In genomic region chr6:115996171-115996851, GRCm38 (mm10) we compare ENCODE assay signal across 8 mouse cellular contexts. TPM values are rescaled to one million over a fixed set of nuclear protein-coding genes. Genes with fewer than 3 reads are reported as not detected.
DNase-seq lines count a peak whose midpoint lies in the region; ATAC-seq lines count a peak whose summit lies in the region.
"Had no signal": no experiment of that assay in that cellular context is flagged by ENCODE, and none has a peak within 500 bp of the region (broad histone marks: within the 10 kb centered on the region; RNA-seq: fewer than 3 reads in every experiment).

No protein-coding gene starts in this region.

- H3K36me3 ChIP-seq in liver, embryonic 11.5 days (ENCODE audit: control insufficient read depth, insufficient read depth, low read length) = 0 out of 2 replicates have a peak, but pooled peaks cover 2% of the 10 kb centered on the region
- H3K36me3 ChIP-seq in stomach, embryonic 15.5 days = no peaks in the 10 kb centered on the region

- intact Hi-C loops in heart, postnatal 25 days (cut with DNase I) = loop anchor here (1.0 kb wide), 1 partner anchor 85 kb away; no protein-coding TSS in a partner anchor

- H3K27ac ChIP-seq in liver, embryonic 11.5 days (ENCODE audit: low read depth, low read length) = peak overlapping the region; percentile 75; the same call in 1 of the 2 replicates
- H3K27ac ChIP-seq in stomach, embryonic 15.5 days = peak overlapping the region; percentile 88

- H3K4me3 ChIP-seq in liver, embryonic 11.5 days (ENCODE audit: low read depth, low read length) = no peak overlapping the region
- no peak overlapping the region for H3K4me3 ChIP-seq in stomach, embryonic 15.5 days (replicated peaks)
- H3K4me3 ChIP-seq: erythroblast, embryonic 14.5 days had no signal

- H3K9me3 ChIP-seq in liver, embryonic 11.5 days (ENCODE audit: control insufficient read depth, low read length) = no peaks in the 10 kb centered on the region
- no peaks in the 10 kb centered on the region for H3K9me3 ChIP-seq in stomach, embryonic 15.5 days

- H3K9ac ChIP-seq in liver, embryonic 11.5 days (ENCODE audit: low read depth, low read length) = no peak overlapping the region
- H3K9ac ChIP-seq in stomach, embryonic 15.5 days = no peak overlapping the region

- 27% methylated on average over 6 of the region's 6 CpGs for WGBS in liver, embryonic 11.5 days
- WGBS in stomach, embryonic 15.5 days = 33% methylated on average over 6 of the region's 6 CpGs

- 0 out of 2 replicates have a peak, but pooled peaks have one; percentile 4 for ATAC-seq in liver, embryonic 11.5 days (replicated peaks; ENCODE audit: low FRiP score)
- ATAC-seq in stomach, embryonic 15.5 days (ENCODE audit: insufficient read depth, low FRiP score, low read depth) = no peak

- peaks cover 33% of the 10 kb centered on the region for H3K27me3 ChIP-seq in liver, embryonic 11.5 days (replicated peaks; ENCODE audit: control insufficient read depth, insufficient read depth, low read length)
- peaks cover 18% of the 10 kb centered on the region for H3K27me3 ChIP-seq in stomach, embryonic 15.5 days (replicated peaks)

- H3K4me2 ChIP-seq in liver, embryonic 11.5 days = peak overlapping the region; percentile 98; the same call in 1 of the 2 replicates
- H3K4me2 ChIP-seq in stomach, embryonic 15.5 days = peak overlapping the region; percentile 94; the same call in 1 of the 2 replicates

- peaks cover 40% of the 10 kb centered on the region for H3K4me1 ChIP-seq in liver, embryonic 11.5 days (replicated peaks; ENCODE audit: control insufficient read depth, insufficient read depth, low read length)
- peaks cover 53% of the 10 kb centered on the region for H3K4me1 ChIP-seq in stomach, embryonic 15.5 days

- peak; percentile 68 to 71 for DNase-seq in right cerebral cortex, postnatal 10 days (ENCODE audit: low spot score in 2 of 2)
- no peak for DNase-seq in right cerebral cortex, postnatal 25 days
- DNase-seq in brain, adult 2 months (ENCODE audit: low read depth, low spot score) = peak; percentile 79
- DNase-seq in heart, postnatal 25 days (ENCODE audit: low spot score) = peak; percentile 74
- DNase-seq in liver, embryonic 11.5 days (ENCODE audit: low spot score) = no peak
- no peak for DNase-seq in layer of hippocampus, adult 11-12 months (ENCODE audit: low spot score)

RNA-seq across cellular contexts. Expression of gene Plxnd1, which starts 1.5 kb away (rescaled TPM):
- 10 to 100 TPM; 79.7 to 91.8 TPM for total RNA-seq in heart, postnatal 25 days (2021)
- 25.6 and 27.8 TPM in 2 replicates for polyA plus RNA-seq in liver, embryonic 11.5 days (2014; fragmentation: Nextera tagmentation; extraction: Ambion mirVana)
- 31.3 and 37.7 TPM in 2 replicates for polyA plus RNA-seq in stomach, embryonic 15.5 days (2015; fragmentation: Nextera tagmentation; extraction: Ambion mirVana)

RNA-seq across cellular contexts. Expression of gene H1foo, which starts 51.6 kb away (rescaled TPM):
- not detected for total RNA-seq in heart, postnatal 25 days (2021)
- not detected in 2 replicates for polyA plus RNA-seq in liver, embryonic 11.5 days (2014; fragmentation: Nextera tagmentation; extraction: Ambion mirVana)
- not detected in 2 replicates for polyA plus RNA-seq in stomach, embryonic 15.5 days (2015; fragmentation: Nextera tagmentation; extraction: Ambion mirVana)
- polyA plus RNA-seq: erythroblast, embryonic 14.5 days had no signal

Comparison
In these comparisons a context has a peak if more than half of its experiments do, and no peak if none do; other contexts are left out.
1. DNase-seq: peak in right cerebral cortex, postnatal 10 days (2 of 2), brain, adult 2 months (single experiment) and heart, postnatal 25 days (single experiment); none in right cerebral cortex, postnatal 25 days (single experiment), liver, embryonic 11.5 days (single experiment) and layer of hippocampus, adult 11-12 months (single experiment).